Mouse (Mus musculus) MEL (cell line): ENCODE data around the gene Flywch1.
A peak's percentile ranks its signal among the peaks of the same experiment; 100 is the strongest.

Experiments used
- BHLHE40 ChIP-seq: IDR thresholded peaks from 2 replicates; pipeline ENCODE4 v1.6.1; 2012; ENCODE audit warnings: low read depth, mild to moderate bottlenecking, inconsistent platforms, low read length, improper control_type of control experiment, borderline replicate concordance
- CTCF ChIP-seq, 3 experiments: IDR thresholded peaks in 2 of 3; conservative IDR thresholded peaks in 1 of 3; 2 replicates each; pipeline ENCODE4 v1.5.1; 2011 to 2012; ENCODE audit warnings: low read length in 3 of 3, low read depth in 2 of 3, mild to moderate bottlenecking in 2 of 3, improper control_type of control experiment in 1 of 3, inconsistent platforms in 1 of 3, mixed read lengths in 1 of 3, moderate library complexity in 1 of 3; ENCODE audit not compliant: control insufficient read depth in 1 of 3, insufficient read depth in 1 of 3, poor library complexity in 1 of 3, severe bottlenecking in 1 of 3
- EP300 ChIP-seq, 2 experiments: IDR thresholded peaks; 2 replicates each; pipeline ENCODE4 v1.6.1; 2011; ENCODE audit warnings: improper control_type of control experiment in 2 of 2, low read length in 2 of 2, low read depth in 1 of 2, mild to moderate bottlenecking in 1 of 2
- JUND ChIP-seq: IDR thresholded peaks from 2 replicates; pipeline ENCODE4 v1.6.1; 2011; ENCODE audit warnings: low read depth, mild to moderate bottlenecking, improper control_type of control experiment, low read length
- KAT2A ChIP-seq: conservative IDR thresholded peaks from 2 replicates; pipeline ENCODE4 v1.6.1; 2012; ENCODE audit warnings: low read depth, low read length, improper control_type of control experiment, inconsistent platforms
- MAX ChIP-seq: IDR thresholded peaks from 2 replicates; pipeline ENCODE4 v1.6.1; 2011; ENCODE audit warnings: low read length, improper control_type of control experiment
- MXI1 ChIP-seq: IDR thresholded peaks from 2 replicates; pipeline ENCODE4 v1.6.1; 2011; ENCODE audit warnings: mild to moderate bottlenecking, low read depth, low read length, improper control_type of control experiment
- NRF1 ChIP-seq: IDR thresholded peaks from 2 replicates; pipeline ENCODE4 v1.6.1; 2014; ENCODE audit warnings: low read depth, mild to moderate bottlenecking, inconsistent platforms, low read length, improper control_type of control experiment, moderate library complexity; ENCODE audit not compliant: poor library complexity, insufficient read depth, severe bottlenecking
- POLR2A ChIP-seq, 2 experiments: IDR thresholded peaks; 2 replicates each; pipeline ENCODE4 v1.6.1; 2011 to 2012; ENCODE audit warnings: low read length in 2 of 2, mild to moderate bottlenecking in 2 of 2, control low read depth in 1 of 2, improper control_type of control experiment in 1 of 2, low read depth in 1 of 2, moderate library complexity in 1 of 2; ENCODE audit not compliant: control insufficient read depth in 1 of 2, insufficient read depth in 1 of 2, poor library complexity in 1 of 2
- POLR2AphosphoS2 ChIP-seq: IDR thresholded peaks from 2 replicates; pipeline ENCODE4 v1.6.1; 2011; ENCODE audit warnings: low read length, improper control_type of control experiment
- RCOR1 ChIP-seq: IDR thresholded peaks from 2 replicates; pipeline ENCODE4 v1.6.1; 2012; ENCODE audit warnings: low read depth, mild to moderate bottlenecking, inconsistent platforms, low read length, improper control_type of control experiment
- TAL1 ChIP-seq: IDR thresholded peaks from 2 replicates; pipeline ENCODE4 v1.6.1; 2012; ENCODE audit warnings: mild to moderate bottlenecking, inconsistent platforms, low read length, moderate library complexity, mixed read lengths
- USF1 ChIP-seq: IDR thresholded peaks from 2 replicates; pipeline ENCODE4 v1.6.1; 2014; ENCODE audit warnings: low read depth, mild to moderate bottlenecking, inconsistent platforms, low read length, improper control_type of control experiment, moderate library complexity
- ZKSCAN1 ChIP-seq: IDR thresholded peaks from 2 replicates; pipeline ENCODE4 v1.6.1; 2012; ENCODE audit warnings: low read depth, mild to moderate bottlenecking, inconsistent platforms, low read length, improper control_type of control experiment, moderate library complexity

- TF ChIP-seq CTCF (IDR thresholded peaks at IDR 0.05 in 2 of 3, conservative IDR thresholded peaks at IDR 0.05 in 1 of 3; ENCODE audit: control insufficient read depth in 1 of 3, insufficient read depth in 1 of 3, low read depth in 2 of 3, low read length in 3 of 3, poor library complexity in 1 of 3, severe bottlenecking in 1 of 3): peak; percentile 20 to 23 (median 22); a peak in 3 of 6 replicates
- no peak for TF ChIP-seq KAT2A
- no peak for TF ChIP-seq ZKSCAN1
- no peak; the same call in 1 of the 2 replicates for TF ChIP-seq POLR2AphosphoS2
- no peak for TF ChIP-seq MAX
- TF ChIP-seq RCOR1: no peak
- TF ChIP-seq MXI1: no peak
- no peak for TF ChIP-seq POLR2A (IDR thresholded peaks at IDR 0.05; ENCODE audit: control insufficient read depth in 1 of 2, insufficient read depth in 1 of 2, low read depth in 1 of 2, low read length in 2 of 2, poor library complexity in 1 of 2)
- no peak for TF ChIP-seq EP300 (IDR thresholded peaks at IDR 0.05; ENCODE audit: low read depth in 1 of 2, low read length in 2 of 2)
- no peak for TF ChIP-seq JUND
- no peak for TF ChIP-seq TAL1
- no peak for TF ChIP-seq USF1
- no peak for TF ChIP-seq NRF1
- no peak for TF ChIP-seq BHLHE40
Observed at GRCm38 (mm10) chr17:23737493-23738445, 33.6 kb downstream of the Flywch1 start.
